Comparison of ENCODE assay signal across 12 mouse cellular contexts in the genomic region with DNA sequence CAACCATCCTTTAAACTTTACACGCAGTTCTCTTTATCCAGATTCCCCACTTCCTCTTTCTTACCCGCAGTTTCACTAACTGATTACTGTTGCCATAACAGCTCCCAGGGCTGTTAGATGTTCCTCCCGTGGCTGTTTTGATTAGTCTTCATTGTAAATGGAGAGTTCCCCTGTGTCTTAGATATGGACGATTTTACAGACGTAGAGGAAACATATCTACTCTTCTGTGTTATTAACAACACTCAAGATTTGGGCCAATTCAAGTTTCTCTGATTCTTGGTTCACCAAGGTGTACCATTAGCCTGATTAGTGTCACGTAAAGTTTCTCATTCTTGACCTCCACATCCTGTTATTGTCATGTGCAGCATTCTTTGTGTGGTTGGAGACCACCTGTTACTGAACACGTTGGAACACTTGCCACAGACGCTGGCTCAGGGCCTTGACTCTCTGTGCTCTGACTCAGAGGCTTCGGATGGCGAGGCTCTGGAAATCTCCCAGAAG. TPM values are rescaled to one million over a fixed set of nuclear protein-coding genes. Genes with fewer than 3 reads are reported as not detected.
DNase-seq lines count a peak whose midpoint lies in the region; ATAC-seq lines count a peak whose summit lies in the region.
"Had no signal": no experiment of that assay in that cellular context is flagged by ENCODE, and none has a peak within 500 bp of the region (broad histone marks: within the 10 kb centered on the region; RNA-seq: fewer than 3 reads in every experiment).

No protein-coding gene starts in this region.

- ATAC-seq in heart, embryonic 12.5 days (ENCODE audit: insufficient number of reproducible peaks, low FRiP score): no peak

- WGBS in heart, embryonic 12.5 days: 44% methylated on average over 10 of the region's 10 CpGs

- intact Hi-C loops in left cerebral cortex, postnatal 4 days (cut with DNase I): no loop called here

- H3K27me3 ChIP-seq in heart, embryonic 12.5 days (replicated peaks): no peaks in the 10 kb centered on the region

- no peak overlapping the region for H3K4me3 ChIP-seq in heart, embryonic 12.5 days
- H3K4me3 ChIP-seq: left cerebral cortex, adult 2 months had no signal

- peaks cover 17% of the 10 kb centered on the region; the same call in 1 of the 2 replicates for H3K4me1 ChIP-seq in heart, embryonic 12.5 days (replicated peaks)

- H3K9me3 ChIP-seq in heart, embryonic 12.5 days (replicated peaks): no peaks in the 10 kb centered on the region

- H3K27ac ChIP-seq in heart, embryonic 12.5 days (ENCODE audit: poor library complexity, severe bottlenecking): no peak overlapping the region
- H3K27ac ChIP-seq: left cerebral cortex, adult 2 months had no signal

- H3K4me2 ChIP-seq in heart, embryonic 12.5 days: no peak overlapping the region

- DNase-seq in heart, adult 18-20 months: peak; percentile 28 to 33
- peak; percentile 62 to 68 for DNase-seq in B cell, adult 2 months
- DNase-seq in NIH3T3 (ENCODE audit: low read depth): peak; percentile 8
- peak; percentile 12 to 63 for DNase-seq in natural killer cell, adult 2 months (ENCODE audit: low spot score in 2 of 2)
- DNase-seq in kidney, postnatal 36 days: no peak
- DNase-seq in layer of hippocampus, adult 9-10 months (ENCODE audit: low spot score): no peak
- no peak for DNase-seq in left cerebral cortex, postnatal 4 days
- DNase-seq: cerebellum, adult 11-12 months; kidney, adult 11 months; lung, adult 2 months had no signal

- no peak overlapping the region for H3K9ac ChIP-seq in heart, embryonic 12.5 days

- no peaks in the 10 kb centered on the region for H3K36me3 ChIP-seq in heart, embryonic 12.5 days

RNA-seq across cellular contexts. Expression of a gene that starts 29.5 kb away (rescaled TPM):
- total RNA-seq in heart, adult 18-20 months (2021): 1 to 10 TPM in 1 of 2 experiments, under 1 TPM in 1; 0.57 to 1.1 TPM
- polyA plus RNA-seq in heart, embryonic 12.5 days (2016; fragmentation: Nextera tagmentation; extraction: Ambion mirVana): not detected in 2 replicates
- total RNA-seq in left cerebral cortex, postnatal 4 days (2021): not detected
- total RNA-seq: left cerebral cortex, adult 2 months had no signal

Comparison
In these comparisons a context has a peak if more than half of its experiments do, and no peak if none do; other contexts are left out.
1. DNase-seq: peak in heart, adult 18-20 months (2 of 2), B cell, adult 2 months (2 of 2), NIH3T3 (single experiment) and natural killer cell, adult 2 months (2 of 2); none in kidney, postnatal 36 days (0 of 2), layer of hippocampus, adult 9-10 months (single experiment) and left cerebral cortex, postnatal 4 days (single experiment).